Mouse (Mus musculus) right cerebral cortex, postnatal 4 days (tissue): Measurements from ENCODE around the gene Trim25.
A peak's percentile ranks its signal among the peaks of the same experiment; 100 is the strongest.

Source experiments
- DNase-seq: peaks from one replicate; pipeline ENCODE4 v3.0.0-alpha.2; 2022

The Trim25 gene

GRCm38 (mm10) chr11:89067301-89067822, 68.2 kb downstream of the Trim25 start:
- no peak for DNase-seq

- DNase-seq: no peak
These were observed 68.8 kb downstream of the Trim25 start for GRCm38 (mm10) chr11:89067871-89068490.

- no peak for DNase-seq
These were observed 69.5 kb downstream of the Trim25 start for GRCm38 (mm10) chr11:89068649-89069048.

- DNase-seq: peak; percentile 70
These were observed 70.1 kb downstream of the Trim25 start for GRCm38 (mm10) chr11:89069303-89069702.
